Mouse (Mus musculus) B cell, adult 2 months (primary cell): ENCODE measurements around the gene Aldh1l1.

ENCODE experiments used
- DNase-seq, 2 experiments: peaks; one replicate each; pipeline ENCODE4 v3.0.0; 2022

Gene Aldh1l1

DNA sequence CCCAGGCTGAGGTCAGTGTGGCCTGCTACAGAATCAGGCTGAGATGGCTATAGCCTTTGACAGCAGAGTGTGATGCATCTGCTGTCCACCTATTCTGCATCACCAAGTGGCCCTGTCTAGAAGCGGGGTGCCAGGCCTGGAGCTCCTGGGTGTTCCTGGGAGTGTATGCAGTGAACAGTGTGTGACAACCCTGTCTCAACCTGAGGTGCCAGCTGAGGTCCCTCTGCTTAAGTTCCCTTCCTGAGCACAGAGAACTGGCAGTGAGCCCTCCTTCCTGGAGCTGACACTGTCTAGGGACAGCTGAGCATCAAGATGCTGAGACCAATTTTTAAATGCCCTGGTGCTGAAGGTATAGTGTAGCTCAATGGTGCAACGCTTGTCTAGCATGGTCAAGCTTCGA, 13.5 kb upstream of the Aldh1l1 start:
- no peak for DNase-seq

DNA sequence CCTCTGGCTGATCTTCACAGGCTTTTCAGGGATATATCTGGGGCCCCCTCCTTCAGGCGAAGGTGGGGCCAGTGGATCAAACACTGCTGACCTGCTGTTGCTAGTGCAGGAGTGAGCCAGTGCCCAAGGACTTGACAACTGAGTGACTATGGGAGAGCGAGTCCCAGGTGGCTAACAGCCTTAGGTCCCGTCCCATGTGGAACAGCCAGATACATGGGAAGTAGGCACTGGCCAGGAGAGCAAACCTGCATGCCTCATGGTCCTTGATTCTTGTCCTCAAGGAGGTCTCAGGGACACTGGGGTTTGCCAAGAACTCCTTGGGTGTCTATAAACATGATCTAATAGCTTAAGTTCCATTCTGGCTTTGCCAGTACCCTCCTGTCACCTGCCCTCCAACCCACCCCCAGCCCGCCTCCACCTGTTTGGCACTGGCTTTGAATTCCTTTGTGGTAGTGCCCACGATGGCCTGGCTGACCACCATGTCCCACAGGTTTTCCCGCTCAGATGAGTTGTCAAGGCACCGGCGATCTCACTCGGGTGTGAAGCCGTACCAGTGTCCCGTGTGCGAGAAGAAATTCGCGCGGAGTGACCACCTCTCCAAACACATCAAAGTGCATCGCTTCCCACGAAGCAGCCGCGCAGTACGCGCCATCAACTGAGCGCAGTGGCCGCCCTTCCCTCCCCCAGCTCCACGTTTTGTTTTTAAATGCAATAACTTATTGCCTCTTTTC, 12.4 kb upstream of the Aldh1l1 start:
- no peak for DNase-seq

DNA sequence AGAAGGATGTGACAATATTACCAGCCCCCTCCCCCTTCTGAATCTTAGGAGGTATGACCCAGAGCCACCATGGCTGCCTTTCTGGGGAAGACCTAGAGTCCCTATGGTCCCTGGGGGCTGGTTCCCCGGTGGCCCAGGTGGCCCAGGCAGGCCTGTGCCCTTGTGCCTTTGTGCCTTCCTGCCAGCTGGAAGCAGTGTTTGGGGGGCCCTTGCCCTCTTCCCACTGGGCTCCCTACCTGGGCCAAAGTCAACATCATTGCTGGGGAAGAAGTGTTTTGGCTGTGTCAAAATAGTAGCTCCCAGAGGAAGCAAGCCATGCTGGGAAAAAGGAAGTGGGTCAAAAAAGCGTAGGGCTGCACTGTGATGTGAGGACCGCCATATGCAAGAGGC, 11.9 kb upstream of the Aldh1l1 start:
- DNase-seq = no peak

DNA sequence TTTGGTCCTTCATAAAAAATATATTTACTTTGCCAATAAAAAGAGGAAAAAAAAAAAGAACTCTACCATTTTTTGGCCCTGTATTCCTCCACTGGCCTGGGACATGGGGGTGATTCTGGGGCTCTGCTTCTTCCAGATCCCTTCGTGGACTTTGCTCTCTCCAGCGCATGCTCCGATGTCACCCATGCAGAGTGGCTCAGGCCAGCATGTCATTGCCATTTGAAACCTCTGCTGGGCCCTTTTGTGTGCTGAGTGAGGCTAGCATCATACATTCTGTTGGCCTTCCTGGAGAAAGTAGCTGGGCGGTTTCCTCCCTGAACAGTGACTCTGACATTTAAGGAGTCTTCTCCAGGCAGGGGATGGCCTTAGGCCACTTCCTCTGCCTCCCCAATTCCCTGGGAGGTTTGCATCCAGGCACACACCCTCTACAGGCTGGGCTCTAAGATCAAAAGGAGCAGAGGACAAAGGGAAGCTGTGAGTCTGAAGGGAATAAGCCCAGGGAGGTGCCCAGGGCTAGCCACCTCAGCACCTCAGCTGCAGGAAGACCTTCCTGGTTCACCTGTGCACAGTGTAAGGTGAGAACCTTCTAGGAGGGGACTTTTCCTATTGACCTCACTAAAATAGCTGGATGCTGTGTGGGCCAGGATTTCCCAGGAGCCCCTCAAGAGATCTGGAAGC, 10.9 kb upstream of the Aldh1l1 start:
- DNase-seq = no peak

DNA sequence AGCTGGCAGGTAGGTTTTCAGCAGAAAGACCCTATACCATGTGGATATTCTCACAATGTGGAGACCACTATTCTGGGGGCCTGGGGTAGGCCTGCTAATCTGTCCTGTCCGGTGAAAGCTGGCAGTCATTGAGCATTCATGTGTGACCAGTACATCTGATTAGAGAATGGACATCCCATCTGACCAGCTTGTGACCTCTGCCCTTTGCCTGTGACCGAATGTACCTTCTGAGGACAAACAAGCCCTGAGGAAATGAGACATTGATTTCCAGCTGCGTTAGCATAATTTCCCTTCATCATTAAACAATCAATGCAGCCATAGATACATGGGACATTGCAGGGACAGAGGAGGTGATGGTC, 10.4 kb upstream of the Aldh1l1 start:
- DNase-seq = no peak

DNA sequence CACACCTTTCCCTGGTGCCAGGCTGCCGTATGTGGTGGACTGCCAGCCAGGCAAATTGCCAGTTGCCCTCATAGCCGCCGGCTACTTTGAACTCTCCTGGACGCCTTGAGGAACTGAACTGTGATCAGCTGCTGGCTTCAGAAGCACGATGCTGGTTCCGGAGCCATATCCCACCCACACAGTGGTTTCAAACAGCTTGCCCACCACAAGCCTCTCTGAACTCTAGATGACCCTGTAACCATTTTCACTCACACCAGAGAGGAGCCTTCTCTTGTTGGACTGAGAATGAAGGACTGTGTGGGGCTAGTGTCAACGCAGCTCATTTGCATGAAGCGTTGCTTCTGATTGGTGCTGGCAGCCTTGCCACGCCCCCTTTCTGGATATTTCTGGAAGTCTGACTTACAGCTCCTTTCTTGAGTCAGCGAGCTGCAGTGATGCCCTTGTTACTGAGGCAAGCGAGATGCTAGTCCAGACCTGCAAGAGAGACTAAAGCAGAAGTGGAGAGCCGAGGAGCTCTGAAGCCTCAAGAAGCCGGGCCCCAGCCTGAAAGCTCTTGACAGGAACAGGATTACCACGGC, 9.2 kb upstream of the Aldh1l1 start:
- no peak for DNase-seq

DNA sequence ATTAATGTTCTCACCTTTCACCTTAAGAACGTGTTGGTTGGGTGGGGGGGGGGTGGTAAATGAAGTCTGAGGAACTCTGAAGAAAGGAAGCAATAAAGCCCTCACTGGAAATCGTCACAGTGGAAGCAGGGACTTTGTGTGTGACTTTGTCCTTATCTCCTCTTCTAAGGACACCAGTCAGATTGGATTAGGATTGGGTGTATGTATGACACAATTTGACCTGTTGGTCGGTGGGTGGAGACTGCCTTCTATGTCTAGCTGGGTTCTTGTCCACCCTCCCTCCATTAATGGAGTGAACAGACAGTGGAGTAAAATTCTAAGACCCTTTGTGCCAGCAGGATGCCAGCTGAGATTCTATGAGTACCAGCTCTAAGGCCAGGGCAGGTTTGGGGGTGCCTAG, 2.0 kb upstream of the Aldh1l1 start:
- no peak for DNase-seq

DNA sequence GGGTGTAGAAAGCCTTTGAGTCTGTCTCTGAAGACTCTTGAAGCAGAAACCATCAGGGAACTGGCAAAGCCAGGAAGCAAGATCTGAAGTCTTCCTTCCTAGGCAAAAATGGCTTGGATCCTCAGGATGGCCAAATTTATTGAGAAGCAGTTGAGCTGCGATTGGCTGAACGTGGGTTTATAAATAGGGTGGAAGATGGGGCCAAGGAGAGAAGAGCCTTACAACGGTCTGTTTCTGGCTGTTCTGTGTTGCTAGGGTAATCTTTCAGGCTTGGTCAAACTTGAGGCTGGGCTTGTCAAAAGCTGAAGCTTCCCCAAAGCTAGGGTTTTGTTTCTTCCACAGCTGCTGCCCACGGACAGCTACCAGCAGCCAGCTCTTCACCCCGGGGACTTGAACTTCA, 1.4 kb upstream of the Aldh1l1 start:
- no peak for DNase-seq

DNA sequence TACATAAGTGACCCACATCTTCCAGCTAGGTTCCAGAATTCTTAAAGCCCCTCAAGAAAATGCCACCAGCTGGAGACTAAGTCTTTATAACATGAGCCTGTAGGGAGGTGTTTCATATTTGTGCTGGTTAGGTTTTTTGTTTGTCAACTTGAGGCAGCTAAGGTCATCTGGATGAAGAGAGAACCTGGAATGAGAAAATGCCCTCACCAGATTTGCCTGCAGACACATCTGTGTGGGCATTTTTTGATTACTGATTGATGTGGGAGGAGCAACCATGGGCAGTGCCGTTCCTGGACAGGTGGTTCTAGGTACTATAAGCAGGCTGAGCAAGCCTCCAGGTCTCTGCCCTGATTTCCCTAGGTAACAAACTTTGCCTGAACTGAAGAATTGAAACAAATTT, 1.3 kb downstream of the Aldh1l1 start:
- no peak for DNase-seq

DNA sequence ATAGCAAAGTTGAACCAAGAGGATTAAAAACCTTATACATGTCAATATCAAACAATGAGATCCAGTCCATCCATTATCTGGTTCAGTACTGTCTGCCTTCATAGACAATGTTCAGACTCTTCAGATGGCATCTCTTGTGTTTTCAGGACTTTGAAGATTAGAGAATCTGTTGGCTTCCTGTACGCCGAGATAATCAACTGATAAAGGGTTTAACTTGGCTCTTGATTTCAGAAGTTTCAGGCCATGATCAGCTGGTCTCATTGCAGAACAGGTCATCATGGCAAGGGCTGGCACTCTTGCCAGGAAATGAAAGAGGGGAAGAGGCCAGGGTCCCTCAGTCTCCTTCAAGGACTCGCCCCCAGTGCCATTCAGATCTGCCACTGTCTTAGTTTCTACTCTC, 3.3 kb downstream of the Aldh1l1 start:
- DNase-seq = no peak

DNA sequence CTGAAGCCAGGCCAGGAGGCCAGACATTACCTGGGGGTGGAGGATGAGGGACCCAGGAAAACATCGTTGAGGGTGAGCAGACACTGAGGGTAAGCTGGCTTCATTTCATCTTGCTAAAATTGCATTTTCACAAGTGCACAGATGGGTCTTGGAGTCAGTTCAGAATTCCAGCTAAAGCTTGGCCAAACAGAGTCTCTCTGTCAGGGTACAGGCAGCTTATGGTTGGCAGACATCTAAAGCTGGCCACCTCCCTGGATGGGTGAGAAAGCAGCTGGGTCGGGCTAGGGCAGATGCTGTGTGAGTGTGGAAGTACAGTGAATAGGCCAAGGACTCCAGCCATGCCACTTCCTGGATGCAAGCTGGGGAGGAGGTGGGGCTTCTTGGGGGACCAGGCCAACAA, 4.7 kb downstream of the Aldh1l1 start:
- DNase-seq = no peak

DNA sequence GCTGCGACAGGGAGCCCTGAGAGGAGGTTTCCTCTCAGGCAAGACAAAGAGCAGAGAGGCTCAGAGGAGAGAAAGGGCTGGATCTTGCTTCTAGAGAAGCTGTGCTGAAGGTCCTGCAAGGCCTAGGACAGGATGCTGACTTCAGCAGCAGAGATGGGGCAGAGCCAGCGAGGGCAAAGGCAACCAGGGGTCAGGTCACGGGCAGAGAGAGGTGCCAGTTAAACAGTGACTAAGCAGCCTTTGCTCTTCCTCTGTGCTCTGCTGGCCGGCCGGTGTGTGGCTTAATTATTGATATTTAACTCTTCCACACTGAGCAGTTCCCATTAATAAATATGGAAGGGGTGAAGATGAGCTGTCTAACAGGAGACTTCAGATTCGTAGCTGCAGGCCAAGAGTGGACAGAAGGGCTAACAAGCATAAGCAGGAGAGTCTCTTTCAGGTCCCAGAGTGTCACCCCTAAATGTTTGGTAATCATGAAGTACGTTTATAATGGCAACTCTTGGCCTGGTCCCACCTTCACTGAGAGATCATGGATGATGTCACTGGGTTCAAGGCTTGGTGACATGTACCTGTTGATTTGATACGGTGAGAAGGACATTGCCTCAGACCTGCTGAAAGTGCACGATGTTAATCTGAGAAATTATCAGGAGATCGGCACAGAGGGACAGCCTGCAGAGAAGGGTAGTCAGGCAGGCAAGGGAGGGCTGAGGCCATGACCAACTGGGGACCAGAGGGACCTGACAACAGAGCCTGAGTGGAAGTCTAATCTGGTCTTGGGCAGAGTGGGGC, 5.9 kb downstream of the Aldh1l1 start:
- DNase-seq = no peak

DNA sequence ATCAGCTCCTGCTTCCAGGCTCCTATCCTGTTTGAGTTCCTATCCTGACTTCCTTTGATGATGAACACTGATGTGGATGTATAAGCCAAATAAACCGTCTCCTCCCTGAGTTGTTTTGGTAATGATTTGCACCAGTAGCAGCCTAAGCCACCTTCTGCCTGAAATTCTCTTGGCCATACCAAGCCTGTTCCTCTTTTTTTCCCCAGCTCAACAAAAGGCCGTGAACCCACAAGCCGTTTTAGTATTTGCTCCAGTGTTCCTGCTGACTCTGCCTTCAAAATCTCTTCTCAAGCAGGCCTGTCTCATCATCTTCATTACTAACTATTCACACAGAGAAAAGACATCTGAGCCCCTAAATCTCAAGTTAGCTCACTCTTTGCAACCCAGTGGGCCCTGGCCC, 7.9 kb downstream of the Aldh1l1 start:
- DNase-seq = no peak

DNA sequence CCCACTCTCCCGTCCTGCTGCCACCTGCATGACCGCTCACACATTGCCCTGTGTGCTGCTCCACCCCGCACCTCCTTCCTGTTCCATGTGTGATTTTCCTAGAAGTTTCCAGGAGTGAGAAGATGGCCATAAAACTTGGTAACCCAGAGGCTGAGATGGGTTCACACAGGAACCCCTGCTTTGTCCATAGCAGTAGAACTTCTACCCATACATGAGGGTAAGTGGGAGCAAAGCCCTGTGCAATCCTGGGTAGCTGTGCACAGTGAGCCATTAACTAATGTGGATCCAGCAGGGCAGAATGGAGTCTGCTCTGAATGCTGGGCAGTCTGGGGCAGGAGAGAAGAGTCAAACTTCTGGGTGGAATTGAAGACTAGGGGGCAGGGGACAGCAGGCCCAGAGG, 8.3 kb downstream of the Aldh1l1 start:
- no peak for DNase-seq

DNA sequence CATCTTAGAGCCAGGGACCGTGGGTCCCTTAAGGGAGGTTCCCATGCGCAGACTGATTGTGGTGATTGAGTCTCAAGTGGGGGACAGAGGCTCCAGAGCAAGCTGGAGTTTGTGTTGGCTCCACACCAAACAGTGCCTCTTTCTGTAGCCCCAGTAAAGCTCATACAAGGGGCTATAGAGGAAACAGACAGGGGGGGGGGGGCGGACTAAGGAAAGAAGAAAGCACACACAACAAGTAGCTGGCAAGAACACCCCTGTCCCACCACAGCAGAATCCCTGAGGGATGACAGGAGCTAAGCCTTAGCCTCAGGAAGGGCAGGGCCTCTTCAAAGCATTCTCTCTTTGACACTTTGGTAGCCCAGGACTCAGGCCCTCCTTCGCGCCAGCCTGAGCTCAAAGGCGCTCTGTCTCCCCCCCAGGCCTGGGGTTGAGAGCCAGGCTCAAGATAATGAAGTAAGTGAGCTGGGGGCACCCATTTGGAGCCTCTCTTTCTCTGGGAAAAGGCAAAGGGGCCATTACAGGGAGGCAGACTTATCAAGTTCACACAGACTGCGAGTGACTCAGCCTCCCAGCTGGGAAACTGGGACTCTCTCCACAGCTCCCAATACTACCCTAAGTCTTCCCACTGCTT, 9.2 kb downstream of the Aldh1l1 start:
- DNase-seq = no peak

DNA sequence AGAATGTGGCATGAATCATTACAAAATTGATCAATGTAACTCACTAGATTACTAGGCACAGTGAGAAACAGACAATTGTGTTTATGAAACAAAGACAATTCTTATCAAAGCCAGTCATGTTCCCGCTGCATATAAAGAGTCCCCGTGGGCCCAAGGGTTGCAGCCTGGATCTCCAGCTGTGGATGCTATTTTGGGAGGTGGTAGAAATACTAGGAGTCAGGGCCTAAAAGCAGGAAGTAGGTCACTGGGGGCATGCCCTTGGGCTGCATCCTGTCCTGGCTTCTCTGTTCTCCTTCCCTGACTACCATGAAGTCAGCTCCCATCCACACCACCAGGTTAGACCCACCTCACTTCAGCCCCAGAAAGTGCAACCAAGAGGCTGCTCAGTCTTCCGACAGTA, 10.0 kb downstream of the Aldh1l1 start:
- no peak for DNase-seq

DNA sequence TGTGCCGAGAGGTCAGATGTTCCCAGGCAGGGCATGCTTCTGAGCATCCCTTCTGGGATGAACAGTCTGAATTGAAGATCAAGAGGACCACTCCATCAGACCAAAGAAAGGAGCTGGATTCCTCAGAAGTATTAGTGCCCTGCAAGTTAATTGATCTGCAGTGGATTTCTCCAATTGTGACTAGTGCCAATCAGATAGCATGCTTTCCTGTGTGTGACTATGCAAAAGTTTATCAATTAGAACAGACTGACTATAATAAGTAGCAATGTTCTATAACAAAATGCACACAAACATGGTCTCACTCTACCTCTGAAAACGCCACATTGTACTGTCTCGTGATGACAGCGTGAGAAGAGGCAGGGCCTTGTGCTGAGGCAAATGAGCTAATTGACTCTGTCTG, 13.3 kb downstream of the Aldh1l1 start:
- DNase-seq = no peak

DNA sequence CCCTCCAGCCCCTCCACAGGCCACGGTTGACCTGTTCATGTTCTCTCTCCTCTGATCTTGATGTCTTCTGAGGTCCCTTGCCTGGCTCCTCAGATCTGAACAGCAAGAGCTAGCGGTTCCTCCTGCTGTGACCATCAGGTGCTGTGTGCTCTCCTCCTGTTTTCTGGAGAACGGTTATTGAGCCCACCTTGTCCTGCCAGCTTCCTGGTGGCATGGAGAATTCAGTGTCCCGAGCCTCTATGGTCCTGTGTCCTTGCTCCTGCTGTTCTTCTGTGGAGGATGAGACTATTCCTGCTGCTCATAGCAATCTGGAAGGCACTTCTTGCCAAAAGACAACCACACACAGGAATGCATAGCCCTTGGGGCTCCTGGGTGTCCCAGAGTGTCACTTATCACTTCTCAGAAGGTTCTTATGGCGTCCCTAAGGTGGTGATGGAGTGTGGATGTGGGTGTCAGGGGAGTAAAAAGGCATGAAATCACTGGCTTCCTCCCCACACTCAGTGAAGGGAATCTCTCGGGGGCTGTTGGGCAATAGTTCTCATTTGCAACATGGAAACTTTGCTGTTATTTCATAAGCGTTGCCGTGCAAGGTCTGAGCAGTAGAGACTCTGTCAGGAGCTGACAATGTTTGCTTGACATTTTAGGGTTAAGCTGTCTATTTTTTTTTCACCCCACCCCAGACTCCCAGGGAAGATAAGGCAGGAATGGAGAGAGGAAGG, 15.2 kb downstream of the Aldh1l1 start:
- DNase-seq = no peak

DNA sequence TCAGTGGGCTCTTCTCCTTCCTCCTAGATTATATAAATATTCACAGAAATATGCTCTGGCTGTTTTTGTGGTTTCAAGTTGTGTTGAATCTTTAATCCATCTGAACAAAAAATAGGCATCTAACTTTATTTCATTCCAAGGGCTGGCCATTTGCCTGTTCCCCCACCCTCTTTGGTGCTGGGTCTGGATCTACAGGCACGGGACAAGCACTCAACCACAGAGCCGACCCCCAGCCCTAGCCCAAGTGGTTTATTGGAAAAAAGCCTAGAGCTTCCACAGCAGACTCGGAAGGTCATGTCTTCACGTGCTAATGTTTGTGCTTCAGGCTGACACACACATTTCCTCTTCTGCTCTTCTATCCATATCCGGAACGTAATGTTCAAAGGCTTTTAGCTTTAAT, 19.7 kb downstream of the Aldh1l1 start:
- DNase-seq = no peak

DNA sequence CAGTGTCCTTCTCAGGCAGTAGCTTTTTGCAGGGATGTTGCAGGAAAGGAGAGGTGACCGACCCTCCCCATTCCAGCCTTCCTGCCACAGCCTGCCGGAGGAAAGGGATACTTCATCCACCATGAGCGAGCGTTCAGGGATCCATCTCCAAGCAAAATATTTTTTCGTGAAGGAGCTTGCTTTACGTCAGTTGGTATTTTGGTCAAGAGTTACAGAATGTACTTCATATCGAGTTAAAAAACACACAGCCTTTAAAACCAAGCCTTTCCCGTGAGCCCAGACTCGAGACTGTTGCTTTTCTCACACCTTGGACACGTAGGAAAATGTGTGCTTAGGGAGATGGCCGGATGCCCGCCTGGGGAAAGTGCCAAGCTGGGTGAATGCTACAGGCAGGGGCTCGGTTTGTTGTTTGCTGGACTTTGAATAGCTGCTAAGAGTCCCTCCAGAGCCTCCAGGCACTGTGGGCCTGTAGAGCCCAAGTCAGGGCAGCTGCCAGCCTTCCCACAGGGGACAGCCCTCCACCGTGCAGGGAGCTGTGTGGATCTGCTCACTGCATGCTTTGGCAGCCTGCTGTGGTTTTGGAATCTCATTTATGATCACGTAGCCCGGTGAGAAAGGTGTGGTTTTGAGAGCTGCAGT, 20.6 kb downstream of the Aldh1l1 start:
- DNase-seq = no peak

DNA sequence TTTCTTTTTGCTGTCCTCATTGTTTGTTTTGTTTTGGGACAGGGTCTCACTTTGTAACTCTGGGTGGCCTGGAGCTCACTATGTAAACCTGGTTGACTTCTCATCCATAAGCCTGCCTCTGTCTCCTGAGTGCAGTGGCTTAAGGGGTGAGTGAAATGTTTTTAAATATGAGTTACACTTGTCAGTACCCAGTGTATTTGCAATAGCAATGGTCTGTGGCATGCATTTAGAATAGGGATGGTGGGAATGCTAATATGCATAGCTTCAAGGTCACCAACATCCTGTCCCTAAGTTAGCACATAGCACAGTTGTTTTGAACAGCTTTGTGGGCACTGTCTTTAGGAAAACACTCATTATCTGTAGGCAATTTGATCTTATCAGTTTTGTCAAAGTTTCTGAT, 21.2 kb downstream of the Aldh1l1 start:
- DNase-seq = no peak

DNA sequence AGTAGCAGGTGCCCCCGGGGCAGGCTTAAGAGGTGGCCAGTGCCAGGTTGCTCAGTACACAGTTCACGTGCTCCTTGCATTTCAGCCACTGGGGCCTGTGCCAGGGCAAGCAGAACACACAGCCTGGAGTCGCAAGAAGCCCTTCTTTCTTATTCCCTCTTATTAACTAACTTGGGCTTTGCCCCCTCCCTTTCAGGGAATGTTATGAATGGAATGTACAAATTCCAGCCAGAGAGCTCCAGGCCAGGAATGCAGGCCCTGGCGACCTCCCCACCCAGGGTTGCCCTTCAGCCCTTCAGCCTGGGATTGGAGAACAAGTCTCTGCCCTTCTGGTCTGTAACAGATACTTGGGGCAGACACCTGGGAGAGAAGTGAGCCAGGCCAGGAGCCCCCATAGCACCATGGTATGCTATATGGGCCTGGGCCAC, 22.0 kb downstream of the Aldh1l1 start:
- DNase-seq = no peak
